Mouse (Mus musculus): ENCODE measurements at regions not wholly inside any gene's neighbourhood (a gene's known extent, or its start where the extent isn't known, plus 50 kb on each side); places are given as distances from the start of the nearest gene placed in this dataset.

DNA sequence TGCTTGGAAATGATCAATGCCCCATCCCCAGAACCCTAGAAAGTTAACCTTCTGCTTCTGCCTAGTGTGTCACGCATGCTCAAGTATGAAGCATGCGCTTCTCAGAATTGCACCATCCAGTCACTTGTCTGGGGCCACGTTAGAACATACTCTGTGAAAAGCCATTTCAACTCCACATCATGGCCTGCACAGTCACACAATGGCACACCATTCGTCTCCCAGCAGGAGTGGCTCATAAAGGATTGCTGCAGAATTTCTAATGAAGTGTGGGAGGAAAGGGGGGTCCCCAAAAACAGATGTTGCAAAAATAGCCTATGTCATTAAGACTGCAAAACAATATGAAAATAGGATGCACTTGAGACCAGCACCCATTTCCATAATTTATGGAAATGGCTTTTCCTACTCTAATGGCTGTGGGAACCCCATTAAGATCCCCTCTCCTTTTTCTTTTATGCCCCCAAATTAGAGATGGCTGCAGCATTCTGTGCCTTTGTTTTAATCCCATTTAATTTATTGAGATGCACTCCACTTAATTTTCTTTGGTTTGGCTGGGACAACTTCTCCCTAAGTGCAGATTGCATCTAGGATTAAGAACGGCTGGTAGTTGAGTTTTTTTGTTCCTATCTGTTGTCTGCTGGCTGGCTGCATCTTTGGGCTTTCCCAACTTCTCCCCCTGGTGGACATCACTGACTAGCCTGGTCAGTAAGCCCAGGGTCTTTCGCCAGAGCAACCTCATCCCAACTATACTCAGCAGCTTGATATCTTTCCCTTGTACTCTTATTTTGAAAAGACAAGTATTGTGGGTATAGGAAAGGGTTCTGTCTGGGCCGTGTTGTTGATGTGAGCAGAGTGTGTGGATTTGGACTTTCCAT is 294.5 kb downstream of the Med10 start:
- TF ChIP-seq CTCF (IDR thresholded peaks at IDR 0.05; ENCODE audit: low read depth, low read length) (no peak), POLR2A (IDR thresholded peaks at IDR 0.05; ENCODE audit: borderline replicate concordance, low read depth, low read length) (no peak)
